Mouse (Mus musculus) erythroblast, embryonic 14.5 days (primary cell): ENCODE results near the gene Ccdc114. TPM values are rescaled to one million over a fixed set of nuclear protein-coding genes. Genes with fewer than 3 reads are reported as not detected.

Experiments
- H3K27me3 ChIP-seq: 2 replicates; pipeline ENCODE4 v1.6.1; 2012; ENCODE audit warnings: inconsistent platforms; ENCODE audit not compliant: control insufficient read depth
- H3K36me3 ChIP-seq: 2 replicates; pipeline ENCODE4 v1.6.1; 2012; ENCODE audit warnings: mild to moderate bottlenecking, inconsistent platforms; ENCODE audit not compliant: control insufficient read depth
- H3K4me1 ChIP-seq: 2 replicates; pipeline ENCODE4 v1.6.1; 2012; ENCODE audit warnings: inconsistent platforms; ENCODE audit not compliant: control insufficient read depth
- H3K4me3 ChIP-seq: replicated peaks from 2 replicates; pipeline ENCODE3; 2012; ENCODE audit warnings: moderate library complexity, mild to moderate bottlenecking, inconsistent platforms
- H3K9me3 ChIP-seq: 2 replicates; pipeline ENCODE4 v1.6.1; 2012; ENCODE audit warnings: low read length, inconsistent platforms, mixed read lengths; ENCODE audit not compliant: control insufficient read depth
- GATA1 ChIP-seq: IDR thresholded peaks from 2 replicates; pipeline ENCODE4 v1.6.1; 2012; ENCODE audit warnings: low read length, inconsistent platforms, mixed read lengths
- TAL1 ChIP-seq: IDR thresholded peaks from 3 replicates; pipeline ENCODE4 v1.6.1; 2012; ENCODE audit warnings: low read length, inconsistent platforms, mixed read lengths
- polyA plus RNA-seq: library from polyadenylated mRNA; stranded (reverse); fragments of >175 nt; gene quantifications from 2 replicates; pipeline ENCODE4 v1.2.3, GENCODE M21; 2012

The Ccdc114 gene
- polyA plus RNA-seq, 1 experiment: not detected

DNA sequence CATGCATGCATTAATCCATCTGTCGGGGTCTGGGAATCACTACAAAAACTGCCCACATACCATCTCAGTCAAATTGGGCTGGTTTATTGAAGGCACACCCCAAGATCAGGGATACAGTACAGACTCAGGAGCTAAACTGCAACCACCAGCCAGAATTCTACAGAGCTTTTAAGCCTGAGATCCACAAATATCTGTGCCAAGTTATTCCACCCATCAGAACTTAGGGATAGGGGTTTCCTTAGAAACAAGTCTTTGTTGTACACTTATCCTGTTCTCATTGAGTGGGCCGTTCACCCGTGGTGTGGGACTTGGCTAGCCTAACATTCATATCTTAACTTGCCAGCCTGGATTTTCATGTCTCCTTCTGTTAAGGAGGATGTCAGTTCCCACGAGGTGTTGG, 25.2 kb downstream of the Ccdc114 start:
- TF ChIP-seq TAL1: no peak
- TF ChIP-seq GATA1: no peak
- no peaks in the 10 kb centered on the region for H3K4me1 ChIP-seq
- no peaks in the 10 kb centered on the region for H3K36me3 ChIP-seq
- H3K4me3 ChIP-seq: no peak overlapping the region
- H3K9me3 ChIP-seq: no peaks in the 10 kb centered on the region
- H3K27me3 ChIP-seq: no peaks in the 10 kb centered on the region

DNA sequence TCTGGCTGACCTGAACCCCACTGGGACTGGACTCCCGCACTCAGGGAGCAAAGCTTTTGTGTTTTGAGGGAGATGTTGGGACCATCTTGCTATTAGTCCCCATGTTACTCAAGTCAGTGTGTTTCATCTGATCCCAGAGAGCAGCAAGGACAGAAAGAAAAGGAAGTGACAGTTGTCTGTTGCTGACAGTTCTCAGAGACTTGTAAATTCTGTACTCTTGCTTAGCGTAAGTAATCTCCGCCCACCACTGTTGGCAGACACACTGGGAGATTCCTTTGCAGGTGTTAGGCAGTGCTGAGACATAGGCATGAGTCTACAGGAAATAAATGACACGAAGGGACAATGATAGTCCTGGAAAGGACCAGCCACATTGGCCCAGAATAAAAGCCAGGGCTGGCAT, 32.7 kb downstream of the Ccdc114 start:
- Histone ChIP-seq H3K4me3 (no peak overlapping the region), H3K9me3 (no peaks in the 10 kb centered on the region), H3K36me3 (no peaks in the 10 kb centered on the region), H3K4me1 (no peaks in the 10 kb centered on the region), H3K27me3 (no peaks in the 10 kb centered on the region)
- TF ChIP-seq GATA1: no peak
- no peak for TF ChIP-seq TAL1

DNA sequence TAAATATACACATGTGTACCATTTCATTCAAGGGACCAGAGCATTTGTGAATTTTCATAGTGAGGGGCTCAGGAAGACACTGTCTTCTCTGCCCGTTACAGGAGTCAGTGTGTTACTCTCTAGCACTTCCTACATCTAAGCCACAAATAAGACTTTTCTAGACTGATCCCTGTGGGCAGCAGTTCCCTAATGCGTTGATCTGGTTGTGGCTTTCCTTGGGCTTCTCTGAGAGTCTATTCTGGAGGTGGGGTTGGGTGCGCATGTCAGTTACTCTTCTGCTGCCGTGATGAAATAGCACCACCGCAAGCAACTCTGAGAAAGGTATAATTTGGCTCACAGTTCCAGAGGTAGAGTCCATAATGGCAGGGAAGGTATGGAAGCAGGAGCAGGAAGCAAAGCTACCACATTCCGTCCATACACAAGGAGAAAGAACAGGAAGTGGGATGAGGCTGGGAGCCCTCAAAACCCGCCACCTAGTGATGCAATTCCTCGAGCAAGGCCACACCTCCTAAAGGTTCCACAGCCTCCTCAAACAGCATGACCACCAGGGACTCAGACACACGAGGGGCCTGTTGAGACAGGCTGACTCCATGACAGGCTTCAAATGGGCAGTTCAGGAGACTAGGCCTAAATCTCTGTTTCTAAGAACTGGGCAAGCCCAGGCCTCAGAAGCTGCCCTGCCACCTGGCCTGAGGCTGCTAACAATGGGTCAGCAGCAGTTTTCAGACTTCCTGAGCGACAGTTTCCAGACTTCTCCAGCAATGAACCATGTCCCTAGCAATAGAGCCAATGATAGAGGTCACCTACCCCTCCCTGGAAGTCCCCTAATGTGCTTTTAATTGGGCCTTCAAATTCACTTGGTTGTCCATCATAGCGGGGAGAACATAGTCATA, 48.2 kb downstream of the Ccdc114 start:
- Histone ChIP-seq H3K27me3 (no peaks in the 10 kb centered on the region), H3K36me3 (no peaks in the 10 kb centered on the region; the same call in 1 of the 2 replicates), H3K9me3 (no peaks in the 10 kb centered on the region), H3K4me3 (no peak overlapping the region), H3K4me1 (no peaks in the 10 kb centered on the region)
- no peak for TF ChIP-seq TAL1

DNA sequence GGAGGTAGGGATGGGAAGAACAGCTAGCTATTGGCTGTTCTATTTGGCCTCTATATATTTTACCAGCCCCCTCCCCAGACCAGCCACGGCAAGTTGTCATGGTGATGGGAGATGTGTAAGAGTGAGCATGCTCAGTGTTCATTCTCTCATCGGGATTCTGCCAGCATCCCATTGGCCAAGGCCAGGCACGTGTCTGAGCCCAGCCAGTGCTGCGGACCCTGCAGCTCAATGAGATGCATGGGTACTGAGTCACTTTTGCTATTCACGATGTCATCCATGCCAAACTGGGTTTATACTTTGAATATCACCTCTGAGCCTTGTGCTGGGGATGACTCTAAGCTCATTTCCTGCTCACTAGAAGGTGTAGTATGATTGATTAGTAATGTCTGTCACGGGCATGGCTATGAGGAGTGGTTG, 49.4 kb downstream of the Ccdc114 start:
- H3K4me3 ChIP-seq: no peak overlapping the region
- H3K36me3 ChIP-seq: no peaks in the 10 kb centered on the region; the same call in 1 of the 2 replicates
- no peaks in the 10 kb centered on the region for H3K4me1 ChIP-seq
- no peaks in the 10 kb centered on the region for H3K27me3 ChIP-seq
- no peaks in the 10 kb centered on the region for H3K9me3 ChIP-seq
- TF ChIP-seq GATA1 (no peak), TAL1 (no peak)

DNA sequence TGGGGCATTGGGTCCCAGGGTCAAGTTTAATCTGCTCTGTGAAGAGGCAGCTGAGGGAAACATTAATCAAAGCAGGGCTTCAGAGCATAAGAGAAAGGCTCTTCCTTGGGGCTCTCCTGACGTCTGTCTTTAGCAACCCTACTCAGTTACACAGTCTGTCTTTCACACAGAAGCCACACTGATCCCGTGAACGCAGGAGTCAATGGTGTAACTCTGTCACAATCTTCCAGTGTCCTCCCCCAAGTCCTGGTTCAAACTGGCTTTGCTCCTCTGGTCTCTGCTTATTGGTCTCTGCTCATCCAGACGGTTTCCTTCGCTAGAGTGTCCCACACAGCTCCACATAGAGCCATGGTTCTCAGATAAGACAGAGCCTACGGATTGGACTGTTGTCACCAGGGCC, 50.2 kb downstream of the Ccdc114 start:
- TF ChIP-seq GATA1: no peak
- no peak for TF ChIP-seq TAL1
- H3K4me3 ChIP-seq: no peak overlapping the region
- H3K9me3 ChIP-seq: no peaks in the 10 kb centered on the region
- H3K4me1 ChIP-seq: no peaks in the 10 kb centered on the region
- H3K36me3 ChIP-seq: no peaks in the 10 kb centered on the region; the same call in 1 of the 2 replicates
- H3K27me3 ChIP-seq: no peaks in the 10 kb centered on the region

DNA sequence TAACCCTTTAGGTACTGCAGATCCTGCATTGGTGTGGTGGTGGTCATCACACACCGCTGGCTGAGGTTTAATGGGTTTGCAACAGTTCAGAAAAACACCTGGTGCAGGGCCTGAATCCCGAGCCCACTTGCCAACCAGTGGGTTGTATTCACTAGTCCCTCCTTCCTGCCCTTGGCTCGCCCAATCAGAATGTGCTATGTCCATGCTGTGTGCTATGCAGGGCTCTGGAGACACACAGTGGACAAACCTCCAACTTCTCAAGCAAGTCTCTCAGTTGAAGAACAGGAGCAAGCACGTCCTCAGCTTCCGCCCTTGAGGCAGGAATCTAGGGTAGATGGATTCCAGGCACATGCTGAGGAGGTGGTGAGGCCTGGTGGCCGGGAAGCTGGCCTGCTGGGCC, 50.6 kb downstream of the Ccdc114 start:
- H3K9me3 ChIP-seq: no peaks in the 10 kb centered on the region
- H3K4me1 ChIP-seq: no peaks in the 10 kb centered on the region
- peaks cover 1% of the 10 kb centered on the region; the same call in 1 of the 2 replicates for H3K36me3 ChIP-seq
- H3K4me3 ChIP-seq: no peak overlapping the region
- TF ChIP-seq TAL1 (no peak), GATA1 (no peak)
- H3K27me3 ChIP-seq: no peaks in the 10 kb centered on the region

DNA sequence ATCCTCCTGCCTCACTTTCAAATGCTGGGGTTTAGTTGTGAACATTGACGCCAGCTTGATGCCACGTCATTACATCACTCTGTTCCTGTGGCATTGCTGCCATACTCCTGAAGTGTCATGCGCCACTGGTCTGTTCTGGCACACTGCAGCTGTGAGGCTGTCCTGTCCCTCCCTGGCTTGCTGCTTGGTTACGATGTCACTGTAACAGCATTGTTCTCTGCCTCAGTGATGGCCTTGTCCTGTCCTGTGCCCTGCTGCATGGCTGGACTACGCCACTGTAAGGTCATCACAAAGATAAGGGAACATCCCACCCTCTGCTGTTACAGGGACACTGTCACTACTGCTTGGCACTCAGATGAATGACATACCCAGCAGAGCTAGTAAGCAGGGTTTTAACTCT, 57.7 kb downstream of the Ccdc114 start:
- H3K36me3 ChIP-seq: peaks cover 11% of the 10 kb centered on the region; the same call in 1 of the 2 replicates
- H3K4me1 ChIP-seq: no peaks in the 10 kb centered on the region
- no peaks in the 10 kb centered on the region for H3K9me3 ChIP-seq
- H3K27me3 ChIP-seq: no peaks in the 10 kb centered on the region
- TF ChIP-seq TAL1 (no peak), GATA1 (no peak)
- no peak overlapping the region for H3K4me3 ChIP-seq

DNA sequence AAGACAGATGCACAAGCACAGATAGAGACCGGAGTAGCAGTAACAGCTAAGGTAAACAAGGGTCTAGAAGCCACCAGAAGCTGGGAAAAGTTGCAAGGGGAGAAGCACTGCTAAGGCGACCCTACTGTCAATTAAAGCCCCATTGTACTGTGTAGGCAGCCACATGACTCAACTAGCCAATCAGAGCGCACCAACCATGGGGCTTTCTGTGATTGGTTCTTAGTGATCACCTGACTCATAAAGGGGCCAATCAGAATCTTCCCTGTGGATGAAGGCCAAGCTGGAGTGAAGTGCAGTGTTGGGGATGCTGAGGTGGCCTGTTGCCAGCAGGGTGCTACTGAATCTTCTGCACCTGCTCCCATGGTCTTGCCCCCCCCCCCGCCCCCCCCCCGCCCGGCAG, 63.0 kb downstream of the Ccdc114 start:
- H3K9me3 ChIP-seq: no peaks in the 10 kb centered on the region
- H3K27me3 ChIP-seq: no peaks in the 10 kb centered on the region
- TF ChIP-seq GATA1: no peak
- no peak for TF ChIP-seq TAL1
- peaks cover 5% of the 10 kb centered on the region; the same call in 1 of the 2 replicates for H3K36me3 ChIP-seq
- no peaks in the 10 kb centered on the region for H3K4me1 ChIP-seq
- H3K4me3 ChIP-seq: no peak overlapping the region

DNA sequence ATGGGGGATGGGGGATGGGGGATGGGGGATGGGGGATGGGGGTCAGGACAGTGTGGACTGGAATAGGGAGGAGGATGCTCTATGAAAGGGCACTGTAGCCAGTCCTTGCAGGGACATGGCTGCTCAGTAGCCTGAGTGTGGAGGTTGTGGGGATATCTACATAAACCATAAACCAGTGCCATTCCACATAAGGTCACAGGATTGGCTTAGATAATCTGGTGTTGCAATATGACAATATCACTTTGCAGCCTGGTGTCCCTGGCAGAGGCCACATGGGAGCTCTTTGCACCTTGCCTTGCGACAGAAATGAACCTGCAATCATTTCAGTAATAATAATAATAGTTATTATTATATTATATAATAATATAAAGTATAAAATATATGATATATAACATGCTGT, 64.5 kb downstream of the Ccdc114 start:
- Histone ChIP-seq H3K27me3 (no peaks in the 10 kb centered on the region), H3K36me3 (peaks cover 5% of the 10 kb centered on the region; the same call in 1 of the 2 replicates), H3K9me3 (no peaks in the 10 kb centered on the region), H3K4me3 (no peak overlapping the region), H3K4me1 (no peaks in the 10 kb centered on the region)
- TF ChIP-seq TAL1 (no peak), GATA1 (no peak)

DNA sequence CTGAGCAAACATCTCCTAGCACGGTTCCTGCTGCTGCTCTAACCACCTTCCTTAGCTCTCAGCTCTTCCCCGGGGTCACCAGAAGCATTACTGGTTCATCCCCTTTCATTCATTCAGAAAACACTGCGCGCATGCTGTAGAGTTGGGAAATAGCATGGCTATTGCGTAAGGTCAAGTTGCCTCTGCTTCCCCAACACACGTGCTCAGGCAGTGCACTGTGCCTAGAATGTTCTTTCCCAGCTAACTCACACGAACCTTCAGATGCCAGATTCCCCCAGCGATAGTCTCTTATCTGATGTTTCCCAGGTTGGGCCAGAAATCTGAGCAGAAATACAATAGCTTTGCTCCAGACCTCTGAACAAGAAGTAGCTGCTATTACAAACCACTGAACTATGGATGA, 68.6 kb downstream of the Ccdc114 start:
- peaks cover 5% of the 10 kb centered on the region; the same call in 1 of the 2 replicates for H3K36me3 ChIP-seq
- no peaks in the 10 kb centered on the region for H3K27me3 ChIP-seq
- TF ChIP-seq GATA1: no peak

More for the DNA sequence above, 68.6 kb downstream of the Ccdc114 start:
- Histone ChIP-seq H3K4me1 (no peaks in the 10 kb centered on the region), H3K9me3 (no peaks in the 10 kb centered on the region), H3K4me3 (no peak overlapping the region)

Other genes starting within 250 kb of the Ccdc114 start
- not detected in 2 replicates for gene Ntn5, start 240.1 kb upstream of the Ccdc114 start, polyA plus RNA-seq
- gene Sec1, start 229.7 kb upstream of the Ccdc114 start, polyA plus RNA-seq: not detected in 2 replicates
- not detected in 2 replicates for gene Car11, start 224.2 kb upstream of the Ccdc114 start, polyA plus RNA-seq
- 0.07 TPM in 2 replicates for gene Dbp, start 219.0 kb upstream of the Ccdc114 start, polyA plus RNA-seq
- 1,232 and 1,322 TPM in 2 replicates for gene Rpl18, start 208.6 kb upstream of the Ccdc114 start, polyA plus RNA-seq
- gene Sphk2, start 206.1 kb upstream of the Ccdc114 start, polyA plus RNA-seq: 5.1 and 5.7 TPM in 2 replicates
- 0.03 and 0.11 TPM in 2 replicates for gene Fam83e, start 202.9 kb upstream of the Ccdc114 start, polyA plus RNA-seq
- not detected in 2 replicates for gene Spaca4, start 198.3 kb upstream of the Ccdc114 start, polyA plus RNA-seq
- gene Lmtk3, start 140.3 kb upstream of the Ccdc114 start, polyA plus RNA-seq: 0.01 and 0.04 TPM in 2 replicates
- gene Sult2b1, start 139.4 kb upstream of the Ccdc114 start, polyA plus RNA-seq: 0.04 TPM in 1 of 2 replicates, not detected in the other
- gene Cyth2, start 109.5 kb upstream of the Ccdc114 start, polyA plus RNA-seq: 21.7 and 22.4 TPM in 2 replicates
- 0.02 and 0.04 TPM in 2 replicates for gene Kcnj14, start 99.3 kb upstream of the Ccdc114 start, polyA plus RNA-seq
- gene Grwd1, start 93.1 kb upstream of the Ccdc114 start, polyA plus RNA-seq: 1.1 and 1.4 TPM in 2 replicates
- 18.7 and 19.2 TPM in 2 replicates for gene Kdelr1, start 51.3 kb upstream of the Ccdc114 start, polyA plus RNA-seq
- gene Grin2d, start 45.7 kb upstream of the Ccdc114 start, polyA plus RNA-seq: 0.01 TPM in 2 replicates
- 1.1 and 1.2 TPM in 2 replicates for gene Syngr4, start 27.4 kb upstream of the Ccdc114 start, polyA plus RNA-seq
- 1.4 and 2.0 TPM in 2 replicates for gene Tmem143, start 27.1 kb upstream of the Ccdc114 start, polyA plus RNA-seq
- 3.5 and 9.5 TPM in 2 replicates for gene Emp3, start 2.7 kb upstream of the Ccdc114 start, polyA plus RNA-seq
- gene Abcc6, start 106.2 kb downstream of the Ccdc114 start, polyA plus RNA-seq: 0.03 and 0.04 TPM in 2 replicates
- gene Nomo1, start 109.6 kb downstream of the Ccdc114 start, polyA plus RNA-seq: 1.4 and 1.8 TPM in 2 replicates
- 0.01 TPM in 1 of 2 replicates, not detected in the other for gene Kcnj11, start 176.7 kb downstream of the Ccdc114 start, polyA plus RNA-seq